Mouse (Mus musculus): ENCODE measurements at regions not wholly inside any gene's neighbourhood (a gene's known extent, or its start where the extent isn't known, plus 50 kb on each side); places are given as distances from the start of the nearest gene placed in this dataset.

DNA sequence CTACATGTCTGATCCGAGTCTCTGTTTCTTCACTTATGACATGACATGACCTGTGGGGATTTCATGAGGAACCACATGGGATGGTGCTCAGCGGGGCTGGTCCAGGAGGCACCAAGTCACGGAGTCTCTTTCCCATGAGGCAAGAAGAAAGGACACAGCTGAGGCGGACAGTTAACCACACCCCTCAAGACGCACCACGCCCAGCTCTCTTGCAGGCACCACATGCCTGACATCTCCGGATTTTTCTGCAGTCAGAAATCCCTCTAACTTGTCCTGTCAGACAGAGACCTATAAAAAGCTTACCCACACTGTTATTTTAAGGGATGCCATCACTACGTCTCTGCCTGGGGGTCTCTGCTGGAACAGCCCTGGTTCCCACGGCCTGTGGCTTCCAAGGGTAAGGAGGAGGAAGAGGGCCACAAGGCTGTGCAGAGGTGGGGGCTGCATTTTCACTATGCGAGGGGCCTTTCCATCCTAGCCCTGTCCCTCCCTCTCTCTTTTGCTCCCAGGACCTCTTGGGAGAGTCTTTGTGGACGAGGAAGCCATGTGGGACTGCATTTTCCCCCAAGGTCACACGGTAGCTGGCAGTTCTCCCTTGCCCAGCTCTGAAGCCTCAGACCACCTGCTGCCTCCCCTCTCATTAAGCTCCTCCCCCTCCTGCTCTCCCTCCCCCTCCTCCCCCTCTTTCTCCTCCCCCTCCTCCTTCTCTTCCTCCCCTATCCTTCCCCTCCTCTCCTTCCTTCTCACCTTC lies 154.6 kb upstream of the Gm26897 start:
- TF ChIP-seq CTCF (IDR thresholded peaks at IDR 0.05) (no peak), EP300 (IDR thresholded peaks at IDR 0.05) (no peak)

All from lung, postnatal 0 days (tissue).